Mouse (Mus musculus) ovary, postnatal 10 days (tissue): ENCODE measurements around the gene Ift172.
"Not testable (repeated sequence)": the region's sequence is repeated elsewhere in the genome, so short reads cannot be mapped to it uniquely, and the experiment has no call there.

Experiments used
- DNase-seq: peaks from one replicate; pipeline ENCODE4 v3.0.0; 2022; ENCODE audit warnings: low spot score

Ift172 gene

GRCm38 (mm10) chr5:31216554-31216953, 74.4 kb downstream of the Ift172 start:
- DNase-seq: not testable (repeated sequence)

- DNase-seq: no peak
These were observed 86.5 kb downstream of the Ift172 start for GRCm38 (mm10) chr5:31204421-31204820.

GRCm38 (mm10) chr5:31203866-31204265, 87.0 kb downstream of the Ift172 start:
- no peak for DNase-seq
